Mouse (Mus musculus) intestine, embryonic 16.5 days (tissue): ENCODE results near the gene Gpc3. TPM values are rescaled to one million over a fixed set of nuclear protein-coding genes. Genes with fewer than 3 reads are reported as not detected.
"Not testable (repeated sequence)": the region's sequence is repeated elsewhere in the genome, so short reads cannot be mapped to it uniquely, and the experiment has no call there.

Experiments
- ATAC-seq: fragments of 200-750 bp; cut with Nextera tagmentation; 2 replicates; pipeline ENCODE4 v1.8.0; 2017; ENCODE audit warnings: moderate TSS enrichment, moderate library complexity
- H3K27ac ChIP-seq: fragments of 300-500 bp; sonication (generic); 2 replicates; pipeline ENCODE4 v1.5.1; 2014; ENCODE audit warnings: mild to moderate bottlenecking, low read length
- H3K27me3 ChIP-seq: fragments of 300-500 bp; sonication (generic); replicated peaks from 2 replicates; pipeline ENCODE4 v1.6.1; 2014; ENCODE audit warnings: low read length, control low read depth, mixed read lengths; ENCODE audit not compliant: control insufficient read depth, insufficient read depth
- H3K36me3 ChIP-seq: fragments of 300-500 bp; sonication (generic); 2 replicates; pipeline ENCODE4 v1.6.1; 2014; ENCODE audit warnings: low read length, control low read depth; ENCODE audit not compliant: control insufficient read depth, insufficient read depth
- H3K4me1 ChIP-seq: fragments of 300-500 bp; sonication (generic); 2 replicates; pipeline ENCODE4 v1.6.1; 2014; ENCODE audit warnings: low read length, control low read depth, mixed read lengths; ENCODE audit not compliant: control insufficient read depth, insufficient read depth
- H3K4me2 ChIP-seq: fragments of 300-500 bp; sonication (generic); 2 replicates; pipeline ENCODE4 v1.6.1; 2014; ENCODE audit warnings: low read depth, low read length, control low read depth
- H3K4me3 ChIP-seq: fragments of 300-500 bp; sonication (generic); 2 replicates; pipeline ENCODE4 v1.5.1; 2014; ENCODE audit warnings: mild to moderate bottlenecking, low read length
- H3K9ac ChIP-seq: fragments of 300-500 bp; sonication (generic); 2 replicates; pipeline ENCODE4 v1.6.1; 2014; ENCODE audit warnings: low read depth, low read length
- H3K9me3 ChIP-seq: fragments of 300-500 bp; sonication (generic); 2 replicates; pipeline ENCODE4 v1.6.1; 2016; ENCODE audit warnings: low read length, control low read depth; ENCODE audit not compliant: control insufficient read depth
- WGBS: fragments of 180-500 bp; shearing (Covaris S2); extraction: QIAGEN DNeasy Blood & Tissue Kit; methylation state at CpG from one replicate; pipeline ENCODE4 v1.1.7; 2014; 5-methylcytosine and 5-hydroxymethylcytosine counted together
- polyA plus RNA-seq: library from polyadenylated mRNA; unstranded; fragments of >200 nt; fragmentation: Nextera tagmentation; extraction: Ambion mirVana; gene quantifications from 2 replicates; pipeline ENCODE4 v1.2.1, GENCODE M21; 2015

The Gpc3 gene
- polyA plus RNA-seq, 1 experiment from 2014 or later: 507 TPM

DNA sequence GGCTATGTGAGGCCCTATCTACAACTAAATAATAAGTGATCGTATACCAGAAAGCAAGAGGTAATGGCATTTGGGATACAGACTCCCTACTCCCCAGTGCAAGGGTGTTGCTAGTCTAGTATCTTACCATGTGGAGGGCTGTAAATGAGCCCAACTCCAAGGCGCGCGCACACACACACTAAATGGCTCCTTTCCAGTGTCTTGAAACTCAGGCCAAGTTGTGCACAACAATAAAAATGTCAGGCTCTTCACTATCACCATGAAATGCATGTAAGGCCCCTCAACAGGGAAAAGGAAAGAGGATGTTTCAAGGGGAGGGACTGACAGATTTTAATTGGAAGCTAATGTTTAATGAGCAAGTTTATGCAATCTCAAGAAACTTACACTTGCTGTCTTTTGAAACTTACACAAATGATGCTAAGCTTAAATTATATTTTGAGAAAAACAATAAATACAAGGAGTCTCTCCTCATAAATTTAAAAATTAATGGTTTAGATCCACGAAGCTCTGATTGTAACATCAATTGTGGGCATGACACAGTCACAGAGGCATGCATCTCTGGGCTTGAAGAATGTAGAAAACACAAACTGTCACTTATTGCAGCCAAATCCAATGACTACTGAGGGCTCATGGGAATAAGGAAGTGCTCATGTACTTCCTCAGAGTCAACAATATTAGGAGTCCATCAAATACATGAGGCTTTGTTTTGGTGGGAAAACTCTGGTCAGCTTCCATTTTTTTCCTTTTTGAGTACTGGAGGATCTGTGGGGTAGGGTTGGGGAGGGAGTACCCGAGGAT, 332.4 kb downstream of the Gpc3 start:
- 84% methylated on average over 6 of the region's 6 CpGs for WGBS
- Histone ChIP-seq H3K4me3 (no peak overlapping the region), H3K27ac (no peak overlapping the region), H3K4me1 (no peaks in the 10 kb centered on the region), H3K36me3 (no peaks in the 10 kb centered on the region), H3K9ac (no peak overlapping the region), H3K27me3 (no peaks in the 10 kb centered on the region), H3K4me2 (no peak overlapping the region), H3K9me3 (no peaks in the 10 kb centered on the region)
- ATAC-seq: no peak

- 77% methylated on average over 3 of the region's 3 CpGs for WGBS
- H3K9ac ChIP-seq: no peak overlapping the region
- ATAC-seq: no peak
- no peak overlapping the region for H3K27ac ChIP-seq
- no peaks in the 10 kb centered on the region for H3K4me1 ChIP-seq
- no peak overlapping the region for H3K4me3 ChIP-seq
- H3K36me3 ChIP-seq: no peaks in the 10 kb centered on the region
- H3K9me3 ChIP-seq: no peaks in the 10 kb centered on the region
- H3K27me3 ChIP-seq: no peaks in the 10 kb centered on the region
- no peak overlapping the region for H3K4me2 ChIP-seq
Observed at GRCm38 (mm10) chrX:52278687-52279359, 334.9 kb downstream of the Gpc3 start.

GRCm38 (mm10) chrX:52277599-52277998, 336.2 kb downstream of the Gpc3 start:
- H3K4me1 ChIP-seq: no peaks in the 10 kb centered on the region
- H3K27me3 ChIP-seq: no peaks in the 10 kb centered on the region
- H3K36me3 ChIP-seq: no peaks in the 10 kb centered on the region
- no peaks in the 10 kb centered on the region for H3K9me3 ChIP-seq
- ATAC-seq: no peak
- H3K4me2 ChIP-seq: no peak overlapping the region
- WGBS: 62% methylated on average over 1 of the region's 1 CpGs
- no peak overlapping the region for H3K9ac ChIP-seq
- H3K4me3 ChIP-seq: no peak overlapping the region
- no peak overlapping the region for H3K27ac ChIP-seq

DNA sequence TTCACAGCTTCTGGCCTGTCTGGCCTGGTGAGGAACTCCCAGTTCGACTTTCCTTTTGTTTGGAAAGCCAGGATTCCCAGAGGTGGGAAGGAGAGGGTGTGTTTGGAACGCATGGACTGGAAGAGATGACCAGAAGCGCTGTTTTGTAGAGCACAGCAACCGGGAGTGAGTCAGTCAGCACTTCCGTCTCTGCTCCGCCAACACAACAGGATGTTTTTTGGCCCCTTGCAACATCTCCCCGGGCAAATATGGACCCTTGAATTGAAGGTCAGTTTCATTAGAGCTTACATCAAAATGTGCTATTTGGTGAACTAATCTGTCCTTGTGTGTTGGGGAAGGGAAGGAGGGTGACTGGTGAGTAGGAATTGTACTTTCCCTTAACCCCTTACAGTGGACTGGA, 340.7 kb downstream of the Gpc3 start:
- Histone ChIP-seq H3K4me2 (no peak overlapping the region), H3K4me3 (no peak overlapping the region), H3K36me3 (no peaks in the 10 kb centered on the region), H3K9me3 (no peaks in the 10 kb centered on the region), H3K9ac (no peak overlapping the region), H3K27me3 (no peaks in the 10 kb centered on the region; the same call in 1 of the 2 replicates), H3K27ac (no peak overlapping the region), H3K4me1 (no peaks in the 10 kb centered on the region)
- WGBS: 81% methylated on average over 7 of the region's 7 CpGs
- no peak for ATAC-seq

- no peak for ATAC-seq
- 58% methylated on average over 11 of the region's 11 CpGs for WGBS
- no peak overlapping the region for H3K9ac ChIP-seq
- H3K36me3 ChIP-seq: no peaks in the 10 kb centered on the region
- no peaks in the 10 kb centered on the region; the same call in 1 of the 2 replicates for H3K27me3 ChIP-seq
- peaks cover 5% of the 10 kb centered on the region for H3K4me1 ChIP-seq
- no peaks in the 10 kb centered on the region for H3K9me3 ChIP-seq
- H3K27ac ChIP-seq: no peak overlapping the region
- no peak overlapping the region for H3K4me2 ChIP-seq
- H3K4me3 ChIP-seq: no peak overlapping the region
Observed at GRCm38 (mm10) chrX:52261991-52262390, 351.8 kb downstream of the Gpc3 start.

- WGBS: 49% methylated on average over 7 of the region's 7 CpGs
- Histone ChIP-seq H3K36me3 (no peaks in the 10 kb centered on the region), H3K4me3 (no peak overlapping the region), H3K4me1 (peaks cover 5% of the 10 kb centered on the region), H3K27me3 (no peaks in the 10 kb centered on the region), H3K27ac (no peak overlapping the region), H3K9ac (no peak overlapping the region), H3K9me3 (no peaks in the 10 kb centered on the region), H3K4me2 (no peak overlapping the region)
- no peak for ATAC-seq
Observed at GRCm38 (mm10) chrX:52261546-52261945, 352.2 kb downstream of the Gpc3 start.

DNA sequence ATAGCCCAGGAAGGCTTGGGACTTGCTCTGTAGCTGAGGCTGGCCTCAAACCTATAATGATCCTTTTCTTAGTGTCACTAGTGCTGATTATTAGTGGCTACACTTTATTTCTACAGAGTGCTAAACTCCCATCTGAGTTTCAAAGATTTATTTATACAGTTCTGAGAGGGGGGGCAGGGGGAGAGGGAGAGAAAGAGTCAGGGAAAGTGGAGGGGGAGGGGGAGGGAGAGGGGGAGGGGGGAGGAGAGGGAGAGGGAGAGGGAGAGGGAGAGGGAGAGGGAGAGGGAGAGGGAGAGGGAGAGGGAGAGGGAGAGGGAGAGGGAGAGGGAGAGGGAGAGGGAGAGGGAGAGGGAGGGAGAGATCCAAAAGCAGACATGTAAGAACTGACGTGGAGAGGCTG, 354.0 kb downstream of the Gpc3 start:
- not testable (repeated sequence) for H3K27ac ChIP-seq, ATAC-seq
- WGBS: 35% methylated on average over 1 of the region's 1 CpGs

GRCm38 (mm10) chrX:52254526-52254925, 359.2 kb downstream of the Gpc3 start:
- Histone ChIP-seq H3K36me3 (no peaks in the 10 kb centered on the region), H3K27ac (no peak overlapping the region), H3K4me3 (no peak overlapping the region), H3K27me3 (0 out of 2 replicates have a peak, but pooled peaks cover 2% of the 10 kb centered on the region), H3K9me3 (no peaks in the 10 kb centered on the region), H3K4me1 (no peaks in the 10 kb centered on the region), H3K9ac (no peak overlapping the region), H3K4me2 (no peak overlapping the region)
- no peak for ATAC-seq
- WGBS: 84% methylated on average over 1 of the region's 1 CpGs

More for the DNA sequence above, 354.0 kb downstream of the Gpc3 start:
- not testable (repeated sequence) for H3K9me3 ChIP-seq, H3K4me1 ChIP-seq, H3K36me3 ChIP-seq, H3K4me2 ChIP-seq, H3K4me3 ChIP-seq, H3K9ac ChIP-seq, H3K27me3 ChIP-seq

GRCm38 (mm10) chrX:52245694-52246297, 368.0 kb downstream of the Gpc3 start:
- no peak overlapping the region for H3K4me3 ChIP-seq
- H3K36me3 ChIP-seq: no peaks in the 10 kb centered on the region
- no peaks in the 10 kb centered on the region for H3K4me1 ChIP-seq
- H3K9ac ChIP-seq: no peak overlapping the region
- 56% methylated on average over 4 of the region's 4 CpGs for WGBS
- 0 out of 2 replicates have a peak, but pooled peaks cover 3% of the 10 kb centered on the region for H3K27me3 ChIP-seq
- no peak overlapping the region for H3K4me2 ChIP-seq
- H3K9me3 ChIP-seq: no peaks in the 10 kb centered on the region
- no peak for ATAC-seq
- no peak overlapping the region for H3K27ac ChIP-seq
